Mouse (Mus musculus) MEL (cell line): ENCODE measurements at regions not wholly inside any gene's neighbourhood (a gene's known extent, or its start where the extent isn't known, plus 50 kb on each side); places are given as distances from the start of the nearest gene placed in this dataset.

ENCODE experiments used
- DNase-seq: peaks from one replicate; pipeline ENCODE4 v3.0.0; 2011; ENCODE audit warnings: low read depth, low spot score
- H3K27ac ChIP-seq: 2 replicates; pipeline ENCODE4 v1.5.1; 2012; ENCODE audit warnings: low read depth, mild to moderate bottlenecking, control low read depth, low read length, moderate library complexity; ENCODE audit not compliant: control insufficient read depth
- H3K27me3 ChIP-seq, 2 experiments: fragments of 150-350 bp in 1 of 2; sonication (generic) in 1 of 2; 2 replicates each; pipeline ENCODE4 v1.6.1; 2012; ENCODE audit warnings: low read length in 2 of 2, mild to moderate bottlenecking in 2 of 2, improper control_type of control experiment in 1 of 2, moderate library complexity in 1 of 2; ENCODE audit not compliant: insufficient read depth in 2 of 2, control insufficient read depth in 1 of 2
- H3K36me3 ChIP-seq, 2 experiments: 2 replicates each; pipeline ENCODE4 v1.6.1; 2012 to 2014; ENCODE audit warnings: low read length in 2 of 2, improper control_type of control experiment in 1 of 2, inconsistent platforms in 1 of 2, mild to moderate bottlenecking in 1 of 2; ENCODE audit not compliant: insufficient read depth in 2 of 2, control insufficient read depth in 1 of 2
- H3K4me1 ChIP-seq, 2 experiments: fragments of 150-350 bp in 1 of 2; sonication (generic) in 1 of 2; 2 replicates each; pipeline ENCODE4 v1.6.1; 2012; ENCODE audit warnings: low read length in 2 of 2, improper control_type of control experiment in 1 of 2, mild to moderate bottlenecking in 1 of 2; ENCODE audit not compliant: insufficient read depth in 2 of 2, control insufficient read depth in 1 of 2
- H3K4me3 ChIP-seq, 2 experiments: fragments of 150-350 bp in 1 of 2; sonication (generic) in 1 of 2; 2 replicates each; pipeline ENCODE4 v1.5.1; 2012; ENCODE audit warnings: low read depth in 2 of 2, low read length in 2 of 2, mild to moderate bottlenecking in 2 of 2, moderate library complexity in 2 of 2, control low read depth in 1 of 2, improper control_type of control experiment in 1 of 2; ENCODE audit not compliant: control insufficient read depth in 1 of 2, insufficient read depth in 1 of 2
- H3K79me2 ChIP-seq: 2 replicates; pipeline ENCODE4 v1.6.1; 2012; ENCODE audit warnings: mild to moderate bottlenecking, low read length, moderate library complexity; ENCODE audit not compliant: control insufficient read depth, poor library complexity, insufficient read depth
- H3K9ac ChIP-seq: 2 replicates; pipeline ENCODE4 v1.6.1; 2012; ENCODE audit warnings: low read depth, mild to moderate bottlenecking, control low read depth, low read length, moderate library complexity; ENCODE audit not compliant: control insufficient read depth, poor library complexity, severe bottlenecking
- H3K9me3 ChIP-seq: fragments of 150-350 bp; sonication (generic); replicated peaks from 2 replicates; pipeline ENCODE4 v1.6.1; 2012; ENCODE audit warnings: mild to moderate bottlenecking, low read length, improper control_type of control experiment, moderate library complexity; ENCODE audit not compliant: insufficient read depth
- BHLHE40 ChIP-seq: IDR thresholded peaks from 2 replicates; pipeline ENCODE4 v1.6.1; 2012; ENCODE audit warnings: low read depth, mild to moderate bottlenecking, inconsistent platforms, low read length, improper control_type of control experiment, borderline replicate concordance
- ELF1 ChIP-seq: IDR thresholded peaks from 2 replicates; pipeline ENCODE4 v1.6.1; 2014; ENCODE audit warnings: low read depth, mild to moderate bottlenecking, inconsistent platforms, low read length, improper control_type of control experiment, moderate library complexity
- EP300 ChIP-seq, 2 experiments: IDR thresholded peaks; 2 replicates each; pipeline ENCODE4 v1.6.1; 2011; ENCODE audit warnings: improper control_type of control experiment in 2 of 2, low read length in 2 of 2, low read depth in 1 of 2, mild to moderate bottlenecking in 1 of 2
- ETS1 ChIP-seq: IDR thresholded peaks from 2 replicates; pipeline ENCODE4 v1.6.1; 2012; ENCODE audit warnings: low read depth, mild to moderate bottlenecking, inconsistent platforms, low read length, improper control_type of control experiment, moderate library complexity
- GABPA ChIP-seq: IDR thresholded peaks from 2 replicates; pipeline ENCODE4 v1.6.1; 2012; ENCODE audit warnings: low read depth, mild to moderate bottlenecking, inconsistent platforms, low read length, improper control_type of control experiment, moderate library complexity
- HCFC1 ChIP-seq: IDR thresholded peaks from 2 replicates; pipeline ENCODE4 v1.6.1; 2012; ENCODE audit warnings: low read depth, mild to moderate bottlenecking, inconsistent platforms, low read length, improper control_type of control experiment, moderate library complexity
- JUND ChIP-seq: IDR thresholded peaks from 2 replicates; pipeline ENCODE4 v1.6.1; 2011; ENCODE audit warnings: low read depth, mild to moderate bottlenecking, improper control_type of control experiment, low read length
- KAT2A ChIP-seq: conservative IDR thresholded peaks from 2 replicates; pipeline ENCODE4 v1.6.1; 2012; ENCODE audit warnings: low read depth, low read length, improper control_type of control experiment, inconsistent platforms
- MAZ ChIP-seq: IDR thresholded peaks from 2 replicates; pipeline ENCODE4 v1.6.1; 2012; ENCODE audit warnings: low read depth, mild to moderate bottlenecking, inconsistent platforms, low read length, improper control_type of control experiment
- MXI1 ChIP-seq: IDR thresholded peaks from 2 replicates; pipeline ENCODE4 v1.6.1; 2011; ENCODE audit warnings: mild to moderate bottlenecking, low read depth, low read length, improper control_type of control experiment
- NRF1 ChIP-seq: IDR thresholded peaks from 2 replicates; pipeline ENCODE4 v1.6.1; 2014; ENCODE audit warnings: low read depth, mild to moderate bottlenecking, inconsistent platforms, low read length, improper control_type of control experiment, moderate library complexity; ENCODE audit not compliant: poor library complexity, insufficient read depth, severe bottlenecking
- RAD21 ChIP-seq: IDR thresholded peaks from 2 replicates; pipeline ENCODE4 v1.6.1; 2011; ENCODE audit warnings: mild to moderate bottlenecking, low read depth, low read length, improper control_type of control experiment
- SIN3A ChIP-seq: IDR thresholded peaks from 2 replicates; pipeline ENCODE4 v1.6.1; 2012; ENCODE audit warnings: low read length, improper control_type of control experiment, inconsistent platforms
- SMC3 ChIP-seq: IDR thresholded peaks from 2 replicates; pipeline ENCODE4 v1.6.1; 2011; ENCODE audit warnings: low read depth, low read length, improper control_type of control experiment
- TAL1 ChIP-seq: IDR thresholded peaks from 2 replicates; pipeline ENCODE4 v1.6.1; 2012; ENCODE audit warnings: mild to moderate bottlenecking, inconsistent platforms, low read length, moderate library complexity, mixed read lengths
- TBP ChIP-seq: IDR thresholded peaks from 2 replicates; pipeline ENCODE4 v1.8.0; 2011; ENCODE audit warnings: low read depth, low read length, improper control_type of control experiment
- TCF12 ChIP-seq: IDR thresholded peaks from 2 replicates; pipeline ENCODE4 v1.6.1; 2014; ENCODE audit warnings: low read depth, mild to moderate bottlenecking, inconsistent platforms, low read length, improper control_type of control experiment, moderate library complexity
- UBTF ChIP-seq: IDR thresholded peaks from 2 replicates; pipeline ENCODE4 v1.6.1; 2012; ENCODE audit warnings: low read depth, mild to moderate bottlenecking, inconsistent platforms, low read length, improper control_type of control experiment, moderate library complexity, borderline replicate concordance; ENCODE audit not compliant: insufficient read depth
- ZMIZ1 ChIP-seq: IDR thresholded peaks from 2 replicates; pipeline ENCODE4 v1.6.1; 2012; ENCODE audit warnings: low read depth, mild to moderate bottlenecking, inconsistent platforms, low read length, improper control_type of control experiment, moderate library complexity
- ZNF384 ChIP-seq: IDR thresholded peaks from 2 replicates; pipeline ENCODE4 v1.6.1; 2012; ENCODE audit warnings: low read depth, mild to moderate bottlenecking, inconsistent platforms, low read length, improper control_type of control experiment

DNA sequence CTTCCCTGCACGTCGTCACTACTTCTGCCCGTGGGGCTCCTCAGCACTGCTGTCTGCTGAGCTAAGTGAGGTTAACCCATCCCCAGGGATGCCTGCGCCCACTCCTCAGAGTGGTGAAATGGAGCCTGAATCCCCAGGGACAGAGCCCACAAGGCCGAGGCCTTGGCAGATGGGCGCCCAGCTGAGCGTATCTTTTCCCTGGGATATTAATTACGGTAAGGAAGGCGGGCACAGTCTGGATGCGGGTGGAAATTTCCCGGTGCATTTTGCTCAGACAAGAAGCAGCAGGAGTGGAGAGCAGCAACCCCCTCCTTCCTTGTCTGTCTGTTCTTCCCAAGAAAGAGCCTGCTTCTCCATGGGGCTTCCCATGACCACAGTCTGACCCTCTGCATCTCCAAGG is 408.7 kb downstream of the Ptpru start:
- Histone ChIP-seq H3K27ac (no peak overlapping the region), H3K4me1 (no peaks in the 10 kb centered on the region), H3K79me2 (no peaks in the 10 kb centered on the region), H3K4me3 (no peak overlapping the region), H3K27me3 (no peaks in the 10 kb centered on the region)
- DNase-seq: no peak
- TF ChIP-seq SIN3A: no peak
- no peak for TF ChIP-seq KAT2A
- no peak for TF ChIP-seq TCF12
- no peak for TF ChIP-seq ZNF384
- no peak for TF ChIP-seq TAL1
- no peak for TF ChIP-seq ZMIZ1
- TF ChIP-seq RAD21: no peak
- TF ChIP-seq HCFC1: no peak
- TF ChIP-seq MXI1: no peak
- TF ChIP-seq JUND: no peak
- TF ChIP-seq SMC3: no peak
- TF ChIP-seq NRF1: no peak
- TF ChIP-seq, all 39 proteins: peak for 0
- H3K36me3 ChIP-seq: no peaks in the 10 kb centered on the region
- no peaks in the 10 kb centered on the region for H3K9me3 ChIP-seq
- no peak overlapping the region for H3K9ac ChIP-seq

DNA sequence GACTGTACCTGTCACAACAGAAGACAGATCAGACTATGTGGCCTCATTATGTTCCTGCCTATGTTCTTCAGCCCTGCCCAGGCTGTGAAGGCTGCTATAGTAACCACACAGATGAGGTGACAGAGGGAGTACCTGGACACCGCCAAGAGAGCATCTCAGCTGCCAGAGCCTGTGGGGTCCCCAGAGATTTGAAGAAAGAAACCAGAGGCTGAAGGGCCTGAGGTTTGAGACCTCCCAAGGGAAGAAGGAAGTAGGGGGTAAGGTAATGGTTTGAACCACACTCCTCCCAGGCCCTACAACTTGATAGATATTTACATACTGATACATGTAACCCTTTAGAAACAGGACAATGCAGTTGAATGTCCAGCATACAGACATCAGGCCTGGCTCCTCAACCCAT is 407.7 kb downstream of the Ptpru start:
- no peaks in the 10 kb centered on the region for H3K36me3 ChIP-seq
- H3K9ac ChIP-seq: no peak overlapping the region
- H3K4me1 ChIP-seq: no peaks in the 10 kb centered on the region
- no peak for DNase-seq
- TF ChIP-seq ZMIZ1 (no peak), MAZ (no peak), GABPA (no peak), UBTF (no peak), BHLHE40 (no peak), ETS1 (no peak), EP300 (IDR thresholded peaks at IDR 0.05; ENCODE audit: low read depth in 1 of 2, low read length in 2 of 2) (no peak), ELF1 (no peak), TBP (no peak), RAD21 (no peak), TCF12 (no peak), SIN3A (no peak), MXI1 (no peak)
- TF ChIP-seq, all 39 proteins: peak for 0
- H3K79me2 ChIP-seq: no peaks in the 10 kb centered on the region
- H3K27ac ChIP-seq: no peak overlapping the region
- H3K9me3 ChIP-seq: no peaks in the 10 kb centered on the region
- H3K4me3 ChIP-seq: no peak overlapping the region
- no peaks in the 10 kb centered on the region for H3K27me3 ChIP-seq
